Mouse (Mus musculus): ENCODE measurements at regions not wholly inside any gene's neighbourhood (a gene's known extent, or its start where the extent isn't known, plus 50 kb on each side); places are given as distances from the start of the nearest gene placed in this dataset.

- no peak for DNase-seq (ENCODE audit: low read depth, low spot score)
Measured at GRCm38 (mm10) chr13:111939534-111940115, 130.8 kb upstream of the Map3k1 start.

GRCm38 (mm10) chr13:111940275-111940674 is 131.5 kb upstream of the Map3k1 start:
- no peak for DNase-seq (ENCODE audit: low read depth, low spot score)

GRCm38 (mm10) chr13:111940796-111941513 is 132.2 kb upstream of the Map3k1 start:
- DNase-seq (ENCODE audit: low read depth, low spot score), result no peak

GRCm38 (mm10) chr13:111941946-111942345 is 133.2 kb upstream of the Map3k1 start:
- DNase-seq (ENCODE audit: low read depth, low spot score), result no peak

- no peak for DNase-seq (ENCODE audit: low read depth, low spot score)
Measured at GRCm38 (mm10) chr13:111943392-111944088, 134.7 kb upstream of the Map3k1 start.

GRCm38 (mm10) chr13:111944089-111944406 is 135.3 kb upstream of the Map3k1 start:
- no peak for DNase-seq (ENCODE audit: low read depth, low spot score)

- DNase-seq (ENCODE audit: low read depth, low spot score), result no peak
Measured at GRCm38 (mm10) chr13:111946271-111946670, 137.5 kb upstream of the Map3k1 start.

- no peak for DNase-seq (ENCODE audit: low read depth, low spot score)
Measured at GRCm38 (mm10) chr13:111946811-111947210, 138.0 kb upstream of the Map3k1 start.

GRCm38 (mm10) chr13:111948395-111948794 is 139.6 kb upstream of the Map3k1 start:
- no peak for DNase-seq (ENCODE audit: low read depth, low spot score)

- DNase-seq (ENCODE audit: low read depth, low spot score), result no peak
Measured at GRCm38 (mm10) chr13:111950042-111950441, 141.2 kb upstream of the Map3k1 start.

- DNase-seq (ENCODE audit: low read depth, low spot score), result no peak
Measured at GRCm38 (mm10) chr13:111953860-111954519, 145.2 kb upstream of the Map3k1 start.

GRCm38 (mm10) chr13:111954520-111954884 is 145.7 kb upstream of the Map3k1 start:
- no peak for DNase-seq (ENCODE audit: low read depth, low spot score)

- DNase-seq (ENCODE audit: low read depth, low spot score), result no peak
Measured at GRCm38 (mm10) chr13:111957118-111957517, 148.3 kb upstream of the Map3k1 start.

- no peak for DNase-seq (ENCODE audit: low read depth, low spot score)
Measured at GRCm38 (mm10) chr13:111957674-111958273, 149.0 kb upstream of the Map3k1 start.

GRCm38 (mm10) chr13:111958421-111958820 is 149.6 kb upstream of the Map3k1 start:
- DNase-seq (ENCODE audit: low read depth, low spot score), result no peak

- no peak for DNase-seq (ENCODE audit: low read depth, low spot score)
Measured at GRCm38 (mm10) chr13:111960036-111960435, 151.2 kb upstream of the Map3k1 start.

GRCm38 (mm10) chr13:111961423-111961822 is 152.6 kb upstream of the Map3k1 start:
- DNase-seq (ENCODE audit: low read depth, low spot score), result no peak

- DNase-seq (ENCODE audit: low read depth, low spot score), result no peak
Measured at GRCm38 (mm10) chr13:111962155-111962554, 153.4 kb upstream of the Map3k1 start.

GRCm38 (mm10) chr13:111966113-111966512 is 157.3 kb upstream of the Map3k1 start:
- DNase-seq (ENCODE audit: low read depth, low spot score), result no peak

GRCm38 (mm10) chr13:111966627-111967026 is 157.8 kb upstream of the Map3k1 start:
- no peak for DNase-seq (ENCODE audit: low read depth, low spot score)

- no peak for DNase-seq (ENCODE audit: low read depth, low spot score)
Measured at GRCm38 (mm10) chr13:111968197-111968596, 159.4 kb upstream of the Map3k1 start.

- no peak for DNase-seq (ENCODE audit: low read depth, low spot score)
Measured at GRCm38 (mm10) chr13:111974282-111974681, 165.5 kb upstream of the Map3k1 start.
